Mouse (Mus musculus): ENCODE results near the gene Tgfbr1.

DNA sequence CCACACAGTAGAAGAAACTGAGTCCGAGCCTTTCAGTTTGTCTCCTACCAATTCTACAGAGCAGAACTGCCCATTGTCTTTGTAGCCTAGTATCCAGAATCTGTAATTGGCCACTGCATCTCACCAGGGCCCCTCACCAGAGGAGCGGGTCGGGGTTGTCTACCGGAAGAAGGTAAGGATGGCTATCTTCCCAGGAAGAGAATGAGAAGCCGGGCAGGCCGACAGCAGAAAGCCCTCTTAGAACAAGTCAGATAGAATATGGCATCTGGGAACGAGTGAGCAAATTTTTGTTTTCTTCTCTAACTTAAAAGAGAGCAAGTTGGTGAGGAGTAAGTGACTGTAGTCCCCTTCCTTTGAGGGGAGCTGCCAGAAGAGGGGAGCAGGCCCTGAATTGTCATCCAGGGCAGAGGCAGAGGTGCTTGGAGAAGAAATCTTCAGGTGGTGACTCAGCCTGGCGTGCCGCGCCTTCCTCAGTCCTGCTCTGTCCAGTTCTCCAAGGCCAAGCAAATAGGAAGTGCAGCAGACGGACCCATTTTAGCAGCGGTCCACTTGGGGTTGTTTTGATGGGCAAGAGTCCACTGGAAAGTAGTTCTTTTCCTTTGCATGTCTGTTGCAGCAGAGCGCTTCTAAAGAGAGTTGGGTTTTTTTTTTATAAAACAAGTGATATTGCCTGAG lies 22.5 kb upstream of the Tgfbr1 start:
- TF ChIP-seq CTCF (IDR thresholded peaks at IDR 0.05; ENCODE audit: extremely low read depth, insufficient read length, insufficient replicate concordance, low read depth, low read length) (no peak), POLR2A (IDR thresholded peaks at IDR 0.05; ENCODE audit: low read depth, low read length) (no peak)

Measured in small intestine, adult 2 months (tissue).